Mouse (Mus musculus) neutrophil, adult 5-6 weeks (primary cell): ENCODE results near the gene Ccdc152. TPM values are rescaled to one million over a fixed set of nuclear protein-coding genes. Genes with fewer than 3 reads are reported as not detected.

Source experiments
- ATAC-seq: fragments of 151-379, 151-347 bp; 2 replicates; pipeline ENCODE4 v1.8.0; 2017; ENCODE audit warnings: mild to moderate bottlenecking, moderate TSS enrichment; ENCODE audit not compliant: insufficient number of reproducible peaks, poor library complexity, low FRiP score, severe bottlenecking; ENCODE audit errors: extremely low read depth
- total RNA-seq: library from RNA; stranded (forward); fragments of 200-1000 nt; gene quantifications from 2 replicates; pipeline ENCODE4 v1.2.3, GENCODE M21; 2017

Gene Ccdc152
- total RNA-seq, 1 experiment from 2014 or later = 1.6 TPM

- peak; percentile 95 for ATAC-seq
Measured at GRCm38 (mm10) chr15:3233837-3234551, 69.3 kb downstream of the Ccdc152 start.

DNA sequence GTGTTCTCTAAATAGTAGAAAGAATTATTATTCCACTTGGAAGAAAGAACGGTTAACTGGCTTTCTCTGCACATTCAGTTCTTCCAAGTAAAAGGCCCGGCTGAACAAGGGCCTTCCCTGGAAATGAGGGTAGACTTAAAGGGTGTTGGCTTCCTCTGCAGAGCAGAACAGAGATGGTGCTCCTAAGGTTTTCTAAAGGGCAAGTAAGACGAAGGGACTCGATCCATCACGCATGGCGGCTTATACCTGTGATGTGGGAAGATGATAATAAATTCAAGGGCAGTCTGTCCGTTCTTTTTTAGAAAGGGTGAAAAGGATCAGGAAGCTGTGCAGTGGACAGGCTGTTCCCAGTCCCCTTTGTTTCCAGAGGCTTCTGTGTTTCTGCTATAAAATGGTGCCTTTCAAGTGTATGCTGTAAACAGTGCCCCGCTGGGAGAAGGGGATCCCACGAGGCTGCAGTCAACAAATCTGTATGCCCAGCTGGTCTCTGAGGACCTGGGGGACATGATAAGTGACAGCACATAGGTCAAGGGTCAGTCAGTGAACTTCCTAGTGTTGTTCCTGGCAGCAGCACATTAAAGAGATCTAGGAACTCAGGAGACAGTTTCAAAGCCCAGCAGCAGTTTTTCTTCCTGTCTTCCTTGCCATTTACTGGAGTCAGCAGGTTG lies 71.0 kb downstream of the Ccdc152 start:
- no peak for ATAC-seq

GRCm38 (mm10) chr15:3231004-3231403 lies 72.3 kb downstream of the Ccdc152 start:
- ATAC-seq = no peak

Other genes starting within 250 kb of the Ccdc152 start
- 106 and 112 TPM in 2 replicates for gene Selenop, start 35.0 kb downstream of the Ccdc152 start, total RNA-seq